ENCODE assay signal across 13 mouse cellular contexts in the genomic region with DNA sequence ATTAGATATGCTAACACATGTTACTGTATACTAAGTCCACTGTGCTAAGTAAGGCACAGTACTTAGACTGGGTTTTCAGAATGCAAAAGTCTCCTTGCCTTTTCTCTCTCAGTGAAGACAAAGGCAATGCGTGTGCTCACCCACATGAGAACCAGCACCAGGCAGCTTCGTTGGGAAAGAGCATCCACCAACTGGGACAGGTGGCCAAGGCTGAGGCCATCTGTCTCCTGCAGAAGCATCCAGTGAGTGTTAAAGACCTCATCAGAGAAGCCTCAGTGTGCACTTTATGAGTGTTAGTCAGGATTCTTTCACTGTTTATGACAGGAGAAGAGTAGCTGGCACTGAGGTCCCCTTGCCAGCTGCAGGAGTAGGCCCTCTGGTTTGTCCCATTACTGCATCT.
DNase-seq lines count a peak whose midpoint lies in the region; ATAC-seq and TF ChIP-seq lines count a peak whose summit lies in the region.
"Had no signal": no experiment of that assay in that cellular context is flagged by ENCODE, and none has a peak within 500 bp of the region (broad histone marks: within the 10 kb centered on the region; RNA-seq: fewer than 3 reads in every experiment).

No protein-coding gene starts in this region.

- 0 out of 2 replicates have a peak, but pooled peaks cover 4% of the 10 kb centered on the region for H3K4me1 ChIP-seq in hindbrain, embryonic 15.5 days (replicated peaks)
- no peaks in the 10 kb centered on the region for H3K4me1 ChIP-seq in hindbrain, embryonic 11.5 days (replicated peaks; ENCODE audit: control insufficient read depth, insufficient read depth, low read length)
- H3K4me1 ChIP-seq in thymus, adult 2 months (replicated peaks; ENCODE audit: control insufficient read depth, insufficient read depth, low read length), result no peaks in the 10 kb centered on the region
- no peaks in the 10 kb centered on the region for H3K4me1 ChIP-seq in kidney, embryonic 14.5 days (ENCODE audit: control insufficient read depth, insufficient read depth, low read length)
- H3K4me1 ChIP-seq: heart, embryonic 15.5 days had no signal

- intact Hi-C loops in left cerebral cortex, postnatal 36 days (cut with DNase I), result no loop called here

- no peaks in the 10 kb centered on the region for H3K36me3 ChIP-seq in hindbrain, embryonic 15.5 days
- H3K36me3 ChIP-seq in hindbrain, embryonic 11.5 days (ENCODE audit: control insufficient read depth, insufficient read depth, low read length), result no peaks in the 10 kb centered on the region
- H3K36me3 ChIP-seq in thymus, adult 2 months (ENCODE audit: control insufficient read depth, insufficient read depth, low read length), result no peaks in the 10 kb centered on the region
- H3K36me3 ChIP-seq in kidney, embryonic 14.5 days (ENCODE audit: control insufficient read depth, insufficient read depth, low read length), result no peaks in the 10 kb centered on the region
- H3K36me3 ChIP-seq: heart, embryonic 15.5 days had no signal

- H3K9ac ChIP-seq in hindbrain, embryonic 15.5 days, result no peak overlapping the region
- H3K9ac ChIP-seq in hindbrain, embryonic 11.5 days (ENCODE audit: low read depth, low read length), result no peak overlapping the region
- no peak overlapping the region for H3K9ac ChIP-seq in kidney, embryonic 14.5 days (ENCODE audit: low read depth, low read length)
- H3K9ac ChIP-seq: heart, embryonic 15.5 days had no signal

- no peak for TF ChIP-seq CTCF in thymus, adult 2 months (IDR thresholded peaks at IDR 0.05; ENCODE audit: borderline replicate concordance, control insufficient read depth, extremely low read depth, insufficient read depth, low read length, poor library complexity)

- no peaks in the 10 kb centered on the region for H3K27me3 ChIP-seq in hindbrain, embryonic 15.5 days
- no peaks in the 10 kb centered on the region for H3K27me3 ChIP-seq in hindbrain, embryonic 11.5 days (ENCODE audit: control insufficient read depth, insufficient read depth, low read length)
- no peaks in the 10 kb centered on the region for H3K27me3 ChIP-seq in thymus, adult 2 months (ENCODE audit: control insufficient read depth, insufficient read depth, low read length)
- H3K27me3 ChIP-seq in kidney, embryonic 14.5 days (ENCODE audit: control insufficient read depth, insufficient read depth, low read length), result no peaks in the 10 kb centered on the region
- H3K27me3 ChIP-seq: heart, embryonic 15.5 days had no signal

- no peak for TF ChIP-seq POLR2A in thymus, adult 2 months (IDR thresholded peaks at IDR 0.05; ENCODE audit: control insufficient read depth, extremely low read depth, insufficient read depth, low read length, poor library complexity)

- H3K27ac ChIP-seq in hindbrain, embryonic 15.5 days (replicated peaks), result no peak overlapping the region
- H3K27ac ChIP-seq in hindbrain, embryonic 11.5 days (ENCODE audit: low read depth, low read length), result no peak overlapping the region
- H3K27ac ChIP-seq in thymus, adult 2 months (ENCODE audit: control insufficient read depth, insufficient read depth, low read length), result no peak overlapping the region
- no peak overlapping the region for H3K27ac ChIP-seq in kidney, embryonic 14.5 days (ENCODE audit: low read depth, low read length)
- H3K27ac ChIP-seq: heart, embryonic 15.5 days had no signal

- H3K4me3 ChIP-seq in hindbrain, embryonic 15.5 days, result no peak overlapping the region
- no peak overlapping the region for H3K4me3 ChIP-seq in hindbrain, embryonic 11.5 days (ENCODE audit: low read depth, low read length)
- no peak overlapping the region for H3K4me3 ChIP-seq in thymus, adult 2 months (ENCODE audit: control insufficient read depth, insufficient read depth, low read length)
- H3K4me3 ChIP-seq in kidney, embryonic 14.5 days (ENCODE audit: low read length), result no peak overlapping the region
- H3K4me3 ChIP-seq: heart, embryonic 15.5 days had no signal

- no peak for DNase-seq in hindbrain, embryonic 11.5 days (ENCODE audit: low spot score)
- DNase-seq in cerebellum, adult 18-20 months, result peak; percentile 82 to 86
- peak; percentile 79 for DNase-seq in layer of hippocampus, adult 11-12 months (ENCODE audit: low spot score)
- DNase-seq in left cerebral cortex, postnatal 36 days (ENCODE audit: low spot score in 2 of 2), result peak; percentile 52 to 57
- DNase-seq in kidney, postnatal 10 days, result no peak
- no peak for DNase-seq in thymus, adult 2 months
- DNase-seq: adrenal gland, postnatal 25 days; kidney, adult 18-20 months; lung, postnatal 10 days had no signal

- 0 out of 2 replicates have a peak, but pooled peaks have one; percentile 27 for ATAC-seq in hindbrain, embryonic 15.5 days (ENCODE audit: low FRiP score, low read depth)
- ATAC-seq in hindbrain, embryonic 11.5 days (ENCODE audit: low FRiP score), result no peak
- no peak for ATAC-seq in kidney, embryonic 14.5 days (ENCODE audit: low FRiP score, low TSS enrichment)
- ATAC-seq: CD4-positive, CD25-positive, alpha-beta regulatory T cell, adult 4 months had no signal

- WGBS in hindbrain, embryonic 15.5 days, result 43% methylated on average over 2 of the region's 2 CpGs
- WGBS in hindbrain, embryonic 11.5 days, result 73% methylated on average over 2 of the region's 2 CpGs
- WGBS in thymus, adult 2 months, result 76% methylated on average over 2 of the region's 2 CpGs
- 49% methylated on average over 2 of the region's 2 CpGs for WGBS in kidney, embryonic 14.5 days

- no peaks in the 10 kb centered on the region for H3K9me3 ChIP-seq in hindbrain, embryonic 15.5 days
- no peaks in the 10 kb centered on the region for H3K9me3 ChIP-seq in hindbrain, embryonic 11.5 days (ENCODE audit: control insufficient read depth, low read length)
- H3K9me3 ChIP-seq in kidney, embryonic 14.5 days (ENCODE audit: control insufficient read depth, low read length), result no peaks in the 10 kb centered on the region
- H3K9me3 ChIP-seq: heart, embryonic 15.5 days had no signal

- H3K4me2 ChIP-seq in hindbrain, embryonic 15.5 days, result no peak overlapping the region
- H3K4me2 ChIP-seq in hindbrain, embryonic 11.5 days (replicated peaks; ENCODE audit: low read depth, low read length), result no peak overlapping the region
- no peak overlapping the region for H3K4me2 ChIP-seq in kidney, embryonic 14.5 days (replicated peaks; ENCODE audit: low read depth, low read length)
- H3K4me2 ChIP-seq: heart, embryonic 15.5 days had no signal

Comparison
In these comparisons a context has a peak if more than half of its experiments do, and no peak if none do; other contexts are left out.
1. DNase-seq: peak in cerebellum, adult 18-20 months (2 of 2), layer of hippocampus, adult 11-12 months (single experiment) and left cerebral cortex, postnatal 36 days (2 of 2); none in hindbrain, embryonic 11.5 days (single experiment), kidney, postnatal 10 days (single experiment) and thymus, adult 2 months (single experiment).